Mouse (Mus musculus): ENCODE data around the gene Nufip2. TPM values are rescaled to one million over a fixed set of nuclear protein-coding genes. Genes with fewer than 3 reads are reported as not detected.
"Not testable (repeated sequence)": the region's sequence is repeated elsewhere in the genome, so short reads cannot be mapped to it uniquely, and the experiment has no call there.

Nufip2 gene
- polyA plus RNA-seq (2015; fragmentation: Nextera tagmentation; extraction: Ambion mirVana), result 4.9 and 5.0 TPM in 2 replicates

GRCm38 (mm10) chr11:77685383-77686265, at the start of gene Nufip2:
TSS of gene Nufip2 (plus strand) at chr11:77686155.
- peak within 1 kb of the TSS; percentile 97 for H3K27ac ChIP-seq
- 1% methylated on average over 38 of the region's 38 CpGs for WGBS
- H3K4me3 ChIP-seq, result peak within 1 kb of the TSS; percentile 94
- no peaks in the 10 kb centered on the region for H3K9me3 ChIP-seq
- peak within 1 kb of the TSS; percentile 51 for H3K4me2 ChIP-seq
- no peaks in the 10 kb centered on the region for H3K27me3 ChIP-seq
- peaks cover 8% of the 10 kb centered on the region for H3K4me1 ChIP-seq
- no peaks in the 10 kb centered on the region for H3K36me3 ChIP-seq
- peak within 1 kb of the TSS; percentile 91 for H3K9ac ChIP-seq
- peak; percentile 98 for ATAC-seq (ENCODE audit: borderline replicate concordance, extremely low read depth, low FRiP score, low TSS enrichment)

GRCm38 (mm10) chr11:77641390-77641789, 44.6 kb upstream of the Nufip2 start:
- WGBS, result 72% methylated on average over 9 of the region's 9 CpGs
- ATAC-seq (ENCODE audit: borderline replicate concordance, extremely low read depth, low FRiP score, low TSS enrichment), result no peak
- Histone ChIP-seq H3K27me3 (no peaks in the 10 kb centered on the region), H3K27ac (no peak overlapping the region), H3K4me2 (no peak overlapping the region), H3K36me3 (no peaks in the 10 kb centered on the region), H3K9ac (no peak overlapping the region), H3K4me1 (no peaks in the 10 kb centered on the region), H3K4me3 (no peak overlapping the region), H3K9me3 (no peaks in the 10 kb centered on the region)

GRCm38 (mm10) chr11:77645481-77645880, 40.5 kb upstream of the Nufip2 start:
- Histone ChIP-seq H3K4me3 (no peak overlapping the region), H3K4me2 (no peak overlapping the region), H3K27ac (no peak overlapping the region), H3K9ac (no peak overlapping the region), H3K9me3 (no peaks in the 10 kb centered on the region), H3K27me3 (no peaks in the 10 kb centered on the region), H3K36me3 (no peaks in the 10 kb centered on the region), H3K4me1 (no peaks in the 10 kb centered on the region)
- ATAC-seq (ENCODE audit: borderline replicate concordance, extremely low read depth, low FRiP score, low TSS enrichment), result no peak
- WGBS, result 80% methylated on average over 4 of the region's 4 CpGs

- no peak overlapping the region for H3K9ac ChIP-seq
- H3K4me1 ChIP-seq, result no peaks in the 10 kb centered on the region
- no peaks in the 10 kb centered on the region for H3K36me3 ChIP-seq
- no peak overlapping the region for H3K4me3 ChIP-seq
- H3K9me3 ChIP-seq, result no peaks in the 10 kb centered on the region
- H3K27ac ChIP-seq, result no peak overlapping the region
- no peak for ATAC-seq (ENCODE audit: borderline replicate concordance, extremely low read depth, low FRiP score, low TSS enrichment)
- H3K27me3 ChIP-seq, result no peaks in the 10 kb centered on the region
- WGBS, result 68% methylated on average over 7 of the region's 7 CpGs
- no peak overlapping the region for H3K4me2 ChIP-seq
These were observed 37.1 kb upstream of the Nufip2 start for GRCm38 (mm10) chr11:77648878-77649277.

- Histone ChIP-seq H3K36me3 (no peaks in the 10 kb centered on the region), H3K4me3 (no peak overlapping the region), H3K27me3 (no peaks in the 10 kb centered on the region), H3K9ac (no peak overlapping the region), H3K4me1 (no peaks in the 10 kb centered on the region), H3K9me3 (no peaks in the 10 kb centered on the region), H3K4me2 (no peak overlapping the region), H3K27ac (no peak overlapping the region)
- 55% methylated on average over 6 of the region's 6 CpGs for WGBS
- ATAC-seq (ENCODE audit: borderline replicate concordance, extremely low read depth, low FRiP score, low TSS enrichment), result no peak
These were observed 33.5 kb upstream of the Nufip2 start for GRCm38 (mm10) chr11:77652484-77652883.

GRCm38 (mm10) chr11:77653406-77654190, 32.4 kb upstream of the Nufip2 start:
- 92% methylated on average over 4 of the region's 4 CpGs for WGBS
- H3K4me3 ChIP-seq; H3K36me3 ChIP-seq; H3K27me3 ChIP-seq; H3K9me3 ChIP-seq; H3K4me1 ChIP-seq; H3K27ac ChIP-seq; ATAC-seq (ENCODE audit: borderline replicate concordance, extremely low read depth, low FRiP score, low TSS enrichment); H3K9ac ChIP-seq; H3K4me2 ChIP-seq: not testable (repeated sequence)

- no peaks in the 10 kb centered on the region for H3K4me1 ChIP-seq
- no peak overlapping the region for H3K4me3 ChIP-seq
- H3K36me3 ChIP-seq, result no peaks in the 10 kb centered on the region
- H3K9ac ChIP-seq, result no peak overlapping the region
- no peaks in the 10 kb centered on the region for H3K27me3 ChIP-seq
- no peak for ATAC-seq (ENCODE audit: borderline replicate concordance, extremely low read depth, low FRiP score, low TSS enrichment)
- H3K9me3 ChIP-seq, result no peaks in the 10 kb centered on the region
- H3K4me2 ChIP-seq, result no peak overlapping the region
- no peak overlapping the region for H3K27ac ChIP-seq
- WGBS, result 51% methylated on average over 4 of the region's 4 CpGs
These were observed 26.0 kb upstream of the Nufip2 start for GRCm38 (mm10) chr11:77659986-77660385.

- H3K36me3 ChIP-seq, result no peaks in the 10 kb centered on the region
- no peak overlapping the region for H3K9ac ChIP-seq
- H3K4me3 ChIP-seq, result no peak overlapping the region
- no peaks in the 10 kb centered on the region for H3K27me3 ChIP-seq
- WGBS, result 63% methylated on average over 6 of the region's 6 CpGs
- no peaks in the 10 kb centered on the region for H3K9me3 ChIP-seq
- no peak overlapping the region for H3K27ac ChIP-seq
- no peak overlapping the region for H3K4me2 ChIP-seq
- no peaks in the 10 kb centered on the region for H3K4me1 ChIP-seq
- ATAC-seq (ENCODE audit: borderline replicate concordance, extremely low read depth, low FRiP score, low TSS enrichment), result no peak
These were observed 22.3 kb upstream of the Nufip2 start for GRCm38 (mm10) chr11:77663639-77664038.

GRCm38 (mm10) chr11:77664046-77664445, 21.9 kb upstream of the Nufip2 start:
- no peaks in the 10 kb centered on the region for H3K9me3 ChIP-seq
- H3K9ac ChIP-seq, result no peak overlapping the region
- ATAC-seq (ENCODE audit: borderline replicate concordance, extremely low read depth, low FRiP score, low TSS enrichment), result no peak
- no peaks in the 10 kb centered on the region for H3K4me1 ChIP-seq
- no peaks in the 10 kb centered on the region for H3K36me3 ChIP-seq
- H3K27ac ChIP-seq, result no peak overlapping the region
- H3K4me2 ChIP-seq, result no peak overlapping the region
- no peak overlapping the region for H3K4me3 ChIP-seq
- H3K27me3 ChIP-seq, result no peaks in the 10 kb centered on the region
- 75% methylated on average over 8 of the region's 8 CpGs for WGBS

- H3K9me3 ChIP-seq; H3K4me1 ChIP-seq; H3K36me3 ChIP-seq; H3K9ac ChIP-seq; H3K4me2 ChIP-seq; ATAC-seq (ENCODE audit: borderline replicate concordance, extremely low read depth, low FRiP score, low TSS enrichment); H3K27me3 ChIP-seq; H3K4me3 ChIP-seq; H3K27ac ChIP-seq: not testable (repeated sequence)
- 75% methylated on average over 5 of the region's 5 CpGs for WGBS
These were observed 20.6 kb upstream of the Nufip2 start for GRCm38 (mm10) chr11:77665384-77665783.

GRCm38 (mm10) chr11:77666766-77667165, 19.2 kb upstream of the Nufip2 start:
- not testable (repeated sequence) for H3K9ac ChIP-seq; H3K27ac ChIP-seq; ATAC-seq (ENCODE audit: borderline replicate concordance, extremely low read depth, low FRiP score, low TSS enrichment); H3K27me3 ChIP-seq; H3K4me3 ChIP-seq; H3K4me2 ChIP-seq; H3K36me3 ChIP-seq; H3K9me3 ChIP-seq; H3K4me1 ChIP-seq
- WGBS, result 70% methylated on average over 8 of the region's 8 CpGs

- Histone ChIP-seq H3K27me3 (no peaks in the 10 kb centered on the region), H3K9ac (no peak overlapping the region), H3K4me3 (no peak overlapping the region), H3K36me3 (no peaks in the 10 kb centered on the region), H3K9me3 (no peaks in the 10 kb centered on the region), H3K27ac (no peak overlapping the region), H3K4me2 (no peak overlapping the region), H3K4me1 (no peaks in the 10 kb centered on the region)
- 84% methylated on average over 2 of the region's 2 CpGs for WGBS
- no peak for ATAC-seq (ENCODE audit: borderline replicate concordance, extremely low read depth, low FRiP score, low TSS enrichment)
These were observed 13.2 kb upstream of the Nufip2 start for GRCm38 (mm10) chr11:77672746-77673145.
